Mouse (Mus musculus): ENCODE measurements around the gene Csf2rb2. TPM values are rescaled to one million over a fixed set of nuclear protein-coding genes. Genes with fewer than 3 reads are reported as not detected.
"Not testable (repeated sequence)": the region's sequence is repeated elsewhere in the genome, so short reads cannot be mapped to it uniquely, and the experiment has no call there.

The Csf2rb2 gene
- 47.0 and 75.8 TPM in 2 replicates for polyA plus RNA-seq (2012; ENCODE audit: insufficient read depth, low replicate concordance)

DNA sequence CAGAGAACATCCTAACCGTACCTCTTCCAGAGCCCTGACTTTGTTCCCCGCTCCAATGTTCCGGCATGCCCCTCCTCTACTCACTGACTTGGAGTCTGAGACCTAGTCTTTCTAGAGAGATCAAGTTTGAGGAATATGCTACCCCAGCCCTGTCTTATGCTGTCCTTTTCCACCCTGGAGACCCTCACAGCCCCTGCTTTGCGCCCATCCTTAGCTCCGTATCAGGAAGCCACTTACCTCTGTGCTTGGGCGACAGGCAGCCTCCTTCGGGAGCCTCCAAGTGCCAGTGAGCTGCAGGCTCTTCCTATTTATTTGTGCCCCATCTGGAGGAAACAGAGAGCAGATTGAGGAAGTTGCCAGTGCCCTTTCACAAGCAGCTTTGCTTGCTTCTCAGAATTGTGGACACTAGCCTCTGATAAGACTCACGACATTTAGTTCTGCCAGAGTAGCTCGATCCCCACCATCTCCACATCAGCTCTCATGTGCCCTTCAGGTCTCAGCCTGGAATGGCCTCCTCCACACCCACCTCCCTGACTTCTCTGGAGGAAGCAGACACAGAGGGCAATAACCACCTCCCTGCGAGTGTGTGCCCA, at the start of gene Csf2rb2:
Csf2rb2 (minus strand) TSS at position 381 of the 593 bp plus-strand sequence.
- no peaks in the 10 kb centered on the region for H3K36me3 ChIP-seq (replicated peaks; ENCODE audit: low read length)
- TF ChIP-seq GATA1 (IDR thresholded peaks at IDR 0.05; ENCODE audit: borderline replicate concordance, low read length) (no peak), FLI1 (IDR thresholded peaks at IDR 0.05; ENCODE audit: low read length) (no peak)
- peaks cover 63% of the 10 kb centered on the region for H3K4me1 ChIP-seq
- peak within 1 kb of the TSS; percentile 88 for H3K4me3 ChIP-seq (replicated peaks)
- peaks cover 29% of the 10 kb centered on the region for H3K27me3 ChIP-seq (replicated peaks)
- no peaks in the 10 kb centered on the region for H3K9me3 ChIP-seq

DNA sequence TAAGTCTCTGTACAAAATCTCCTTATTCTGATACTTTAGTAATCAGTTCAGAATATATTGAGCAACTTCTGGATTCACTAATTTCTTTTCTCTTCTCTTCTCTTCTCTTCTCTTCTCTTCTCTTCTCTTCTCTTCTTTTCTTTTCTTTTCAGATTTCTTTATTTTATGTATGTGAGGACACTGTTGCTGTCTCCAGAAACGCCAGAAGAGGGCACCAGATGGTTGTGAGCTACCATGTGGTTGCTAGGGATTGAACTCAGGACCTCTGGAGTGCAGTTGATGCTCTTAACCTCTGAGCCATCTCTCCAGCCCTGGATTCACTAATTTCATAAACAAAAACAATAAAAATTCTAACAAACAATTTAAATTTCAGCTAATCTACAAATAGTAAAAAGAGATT, 49.4 kb upstream of the Csf2rb2 start:
- Histone ChIP-seq H3K36me3 (replicated peaks; ENCODE audit: low read length) (peaks cover 7% of the 10 kb centered on the region), H3K4me3 (replicated peaks) (no peak overlapping the region), H3K4me1 (peaks cover 37% of the 10 kb centered on the region), H3K27me3 (replicated peaks) (peaks cover 19% of the 10 kb centered on the region), H3K9me3 (no peaks in the 10 kb centered on the region)
- no peak for TF ChIP-seq FLI1 (IDR thresholded peaks at IDR 0.05; ENCODE audit: low read length)
- TF ChIP-seq GATA1 (IDR thresholded peaks at IDR 0.05; ENCODE audit: borderline replicate concordance, low read length): no peak

- Histone ChIP-seq H3K4me1 (peaks cover 37% of the 10 kb centered on the region), H3K9me3 (no peaks in the 10 kb centered on the region), H3K36me3 (replicated peaks; ENCODE audit: low read length) (peaks cover 36% of the 10 kb centered on the region), H3K27me3 (replicated peaks) (peaks cover 5% of the 10 kb centered on the region), H3K4me3 (replicated peaks) (no peak overlapping the region)
- no peak for TF ChIP-seq FLI1 (IDR thresholded peaks at IDR 0.05; ENCODE audit: low read length)
- no peak for TF ChIP-seq GATA1 (IDR thresholded peaks at IDR 0.05; ENCODE audit: borderline replicate concordance, low read length)
Observed at GRCm38 (mm10) chr15:78351586-78352165, 46.2 kb upstream of the Csf2rb2 start.

DNA sequence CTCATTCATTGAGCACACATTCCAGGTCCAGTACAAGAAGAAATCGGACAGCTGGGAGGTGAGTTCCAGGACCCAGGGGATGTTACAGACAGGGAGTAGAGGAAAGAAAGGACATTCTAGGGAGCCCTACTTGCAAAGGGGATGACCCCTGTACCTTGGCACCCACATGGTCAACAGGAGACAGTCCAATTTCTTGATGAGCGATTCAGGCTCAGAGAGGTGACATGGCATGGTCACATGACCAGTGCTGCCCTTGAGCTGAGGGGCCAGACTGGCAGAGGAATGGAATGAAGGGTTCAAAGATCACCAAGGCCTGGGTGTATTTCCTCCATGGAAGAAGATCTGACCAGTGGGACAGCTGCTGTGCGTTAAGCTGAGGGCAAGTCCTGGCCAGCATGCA, 39.0 kb upstream of the Csf2rb2 start:
- Histone ChIP-seq H3K4me3 (replicated peaks) (no peak overlapping the region), H3K27me3 (replicated peaks) (no peaks in the 10 kb centered on the region), H3K36me3 (replicated peaks; ENCODE audit: low read length) (peaks cover 83% of the 10 kb centered on the region), H3K4me1 (peaks cover 13% of the 10 kb centered on the region), H3K9me3 (no peaks in the 10 kb centered on the region)
- no peak for TF ChIP-seq FLI1 (IDR thresholded peaks at IDR 0.05; ENCODE audit: low read length)
- no peak for TF ChIP-seq GATA1 (IDR thresholded peaks at IDR 0.05; ENCODE audit: borderline replicate concordance, low read length)

- H3K36me3 ChIP-seq (replicated peaks; ENCODE audit: low read length): peaks cover 84% of the 10 kb centered on the region
- no peak overlapping the region for H3K4me3 ChIP-seq (replicated peaks)
- H3K9me3 ChIP-seq: no peaks in the 10 kb centered on the region
- peaks cover 22% of the 10 kb centered on the region for H3K4me1 ChIP-seq
- TF ChIP-seq GATA1 (IDR thresholded peaks at IDR 0.05; ENCODE audit: borderline replicate concordance, low read length) (no peak), FLI1 (IDR thresholded peaks at IDR 0.05; ENCODE audit: low read length) (no peak)
- H3K27me3 ChIP-seq (replicated peaks): no peaks in the 10 kb centered on the region
Observed at GRCm38 (mm10) chr15:78343683-78344082, 38.2 kb upstream of the Csf2rb2 start.

- H3K27me3 ChIP-seq (replicated peaks); H3K9me3 ChIP-seq; H3K4me3 ChIP-seq (replicated peaks): not testable (repeated sequence)
- Histone ChIP-seq H3K4me1 (peaks cover 24% of the 10 kb centered on the region), H3K36me3 (replicated peaks; ENCODE audit: low read length) (peaks cover 82% of the 10 kb centered on the region)
Observed at GRCm38 (mm10) chr15:78340919-78341318, 35.4 kb upstream of the Csf2rb2 start.

- H3K36me3 ChIP-seq (replicated peaks; ENCODE audit: low read length): peaks cover 80% of the 10 kb centered on the region
- H3K4me1 ChIP-seq: peaks cover 20% of the 10 kb centered on the region
- not testable (repeated sequence) for H3K9me3 ChIP-seq; H3K4me3 ChIP-seq (replicated peaks); H3K27me3 ChIP-seq (replicated peaks)
Observed at GRCm38 (mm10) chr15:78339627-78340423, 34.3 kb upstream of the Csf2rb2 start.

DNA sequence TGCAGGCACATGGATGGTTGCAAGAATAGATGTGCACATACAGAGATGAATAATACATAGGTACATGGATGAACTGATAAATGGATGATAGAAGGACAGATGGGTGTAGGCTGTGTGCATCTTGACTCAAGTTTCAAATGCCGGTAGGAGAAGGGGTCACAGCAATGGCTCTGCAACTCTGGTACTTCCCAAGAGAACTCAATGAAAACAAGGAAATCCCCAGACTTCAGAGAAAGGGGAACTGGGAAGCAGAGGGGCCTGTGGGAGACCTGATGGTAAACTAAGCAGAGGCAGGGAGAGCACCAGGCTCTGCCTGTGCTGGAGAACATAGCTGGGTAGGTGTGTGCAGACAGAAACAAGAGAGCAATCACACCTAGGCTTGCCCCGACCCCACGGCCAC, 28.9 kb upstream of the Csf2rb2 start:
- TF ChIP-seq FLI1 (IDR thresholded peaks at IDR 0.05; ENCODE audit: low read length) (no peak), GATA1 (IDR thresholded peaks at IDR 0.05; ENCODE audit: borderline replicate concordance, low read length) (no peak)
- Histone ChIP-seq H3K36me3 (replicated peaks; ENCODE audit: low read length) (peaks cover 73% of the 10 kb centered on the region), H3K4me3 (replicated peaks) (no peak overlapping the region), H3K27me3 (replicated peaks) (no peaks in the 10 kb centered on the region), H3K9me3 (no peaks in the 10 kb centered on the region), H3K4me1 (peaks cover 47% of the 10 kb centered on the region)

DNA sequence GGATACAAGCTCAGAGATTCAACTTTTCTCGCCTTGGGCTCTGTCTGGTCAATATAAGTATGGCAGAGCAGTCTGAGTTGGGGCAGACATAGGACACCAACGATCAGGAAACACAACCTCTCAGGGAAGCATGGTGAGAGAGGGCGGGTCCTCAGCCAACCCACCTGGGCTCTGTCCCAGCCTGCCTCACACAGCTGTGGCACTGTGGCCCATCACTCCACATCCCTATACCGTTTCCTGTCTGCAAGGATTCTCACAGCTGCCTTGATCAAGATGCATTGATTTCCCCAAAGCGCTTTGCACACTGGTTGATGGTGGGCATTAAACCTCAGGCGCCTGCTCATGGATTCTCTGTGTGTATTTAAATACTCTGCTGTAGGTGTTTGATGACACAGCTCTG, 27.5 kb upstream of the Csf2rb2 start:
- no peaks in the 10 kb centered on the region for H3K9me3 ChIP-seq
- H3K4me3 ChIP-seq (replicated peaks): no peak overlapping the region
- no peak for TF ChIP-seq GATA1 (IDR thresholded peaks at IDR 0.05; ENCODE audit: borderline replicate concordance, low read length)
- TF ChIP-seq FLI1 (IDR thresholded peaks at IDR 0.05; ENCODE audit: low read length): no peak
- no peaks in the 10 kb centered on the region for H3K27me3 ChIP-seq (replicated peaks)
- H3K36me3 ChIP-seq (replicated peaks; ENCODE audit: low read length): peaks cover 65% of the 10 kb centered on the region
- H3K4me1 ChIP-seq: peaks cover 46% of the 10 kb centered on the region

Data from megakaryocyte, embryonic 14.5 days (primary cell).